Mouse (Mus musculus) midbrain, embryonic 11.5 days (tissue): ENCODE measurements around the gene Gm572. TPM values are rescaled to one million over a fixed set of nuclear protein-coding genes. Genes with fewer than 3 reads are reported as not detected.

Experiments
- ATAC-seq: fragments of 200-750 bp; cut with Nextera tagmentation; 2 replicates; pipeline ENCODE4 v1.8.0; 2017; ENCODE audit warnings: moderate TSS enrichment, moderate library complexity; ENCODE audit not compliant: low FRiP score
- DNase-seq: peaks from one replicate; pipeline ENCODE4 v3.0.0; 2015; ENCODE audit warnings: low spot score; ENCODE audit errors: missing footprints
- H3K27ac ChIP-seq: fragments of 300-500 bp; sonication (generic); 2 replicates; pipeline ENCODE4 v1.5.1; 2014; ENCODE audit warnings: low read depth, low read length
- H3K27me3 ChIP-seq: fragments of 300-500 bp; sonication (generic); 2 replicates; pipeline ENCODE4 v1.6.1; 2014; ENCODE audit warnings: mild to moderate bottlenecking, low read length, moderate library complexity, mixed read lengths; ENCODE audit not compliant: control insufficient read depth, insufficient read depth
- H3K36me3 ChIP-seq: fragments of 300-500 bp; sonication (generic); 2 replicates; pipeline ENCODE4 v1.6.1; 2014; ENCODE audit warnings: mild to moderate bottlenecking, low read length, moderate library complexity, mixed read lengths; ENCODE audit not compliant: control insufficient read depth, insufficient read depth
- H3K4me1 ChIP-seq: fragments of 300-500 bp; sonication (generic); 2 replicates; pipeline ENCODE4 v1.6.1; 2014; ENCODE audit warnings: low read length; ENCODE audit not compliant: control insufficient read depth, insufficient read depth
- H3K4me2 ChIP-seq: fragments of 300-500 bp; sonication (generic); 2 replicates; pipeline ENCODE4 v1.6.1; 2014; ENCODE audit warnings: mild to moderate bottlenecking, moderate library complexity
- H3K4me3 ChIP-seq: fragments of 300-500 bp; sonication (generic); 2 replicates; pipeline ENCODE4 v1.5.1; 2014; ENCODE audit warnings: low read depth, low read length
- H3K9ac ChIP-seq: fragments of 300-500 bp; sonication (generic); 2 replicates; pipeline ENCODE4 v1.6.1; 2014; ENCODE audit warnings: low read length
- H3K9me3 ChIP-seq: fragments of 300-500 bp; sonication (generic); 2 replicates; pipeline ENCODE4 v1.6.1; 2016; ENCODE audit warnings: low read length; ENCODE audit not compliant: control insufficient read depth
- WGBS: fragments of 180-500 bp; shearing (Covaris S2); extraction: QIAGEN DNeasy Blood & Tissue Kit; methylation state at CpG from one replicate; pipeline ENCODE4 v1.1.7; 2014; 5-methylcytosine and 5-hydroxymethylcytosine counted together
- polyA plus RNA-seq: library from polyadenylated mRNA; unstranded; fragments of >200 nt; fragmentation: Nextera tagmentation; extraction: Ambion mirVana; gene quantifications from 2 replicates; pipeline ENCODE4 v1.2.1, GENCODE M21; 2014

Gm572 gene
- polyA plus RNA-seq, 1 experiment from 2014 or later, result not detected

DNA sequence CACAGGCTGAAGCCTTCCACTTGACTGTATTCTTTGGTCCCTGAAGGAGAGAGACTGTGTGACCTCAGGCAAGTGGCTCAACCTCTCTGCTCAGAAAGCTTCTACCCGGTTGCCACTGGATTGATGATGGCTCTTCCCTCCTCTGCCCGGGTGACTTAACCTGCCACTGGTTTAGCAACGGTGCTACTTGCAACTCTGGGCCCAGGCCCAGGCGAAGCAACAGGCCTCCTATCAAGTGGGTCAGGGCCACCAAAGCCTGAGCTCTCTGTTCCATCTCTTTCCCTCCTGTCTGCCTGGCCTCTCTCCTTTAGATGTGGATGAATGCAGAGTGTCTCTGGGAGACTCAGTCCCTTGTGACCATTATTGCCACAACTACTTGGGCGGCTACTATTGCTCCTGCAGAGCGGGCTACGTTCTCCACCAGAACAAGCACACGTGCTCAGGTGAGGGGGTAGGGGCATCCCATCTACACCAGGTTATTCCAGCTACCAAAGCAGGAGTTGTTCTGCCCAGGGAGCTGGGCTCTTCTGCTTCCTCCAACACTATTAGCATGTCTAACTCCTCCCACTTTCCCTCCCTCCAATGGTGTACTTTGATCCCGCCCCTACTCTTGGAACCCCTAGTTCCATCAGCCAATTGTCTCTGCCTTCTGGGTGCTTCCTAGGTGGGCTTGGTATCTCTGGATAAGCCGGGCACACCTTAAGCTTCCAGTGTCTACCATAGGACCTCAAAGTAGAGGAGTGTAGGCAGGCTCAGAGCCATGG is 39.6 kb upstream of the Gm572 start:
- Histone ChIP-seq H3K27ac (no peak overlapping the region), H3K36me3 (peaks cover 2% of the 10 kb centered on the region; the same call in 1 of the 2 replicates), H3K4me3 (no peak overlapping the region), H3K4me2 (no peak overlapping the region), H3K9me3 (no peaks in the 10 kb centered on the region), H3K27me3 (no peaks in the 10 kb centered on the region), H3K4me1 (no peaks in the 10 kb centered on the region), H3K9ac (no peak overlapping the region; the same call in 1 of the 2 replicates)
- ATAC-seq (no peak; the same call in 1 of the 2 replicates), DNase-seq (no peak)
- 70% methylated on average over 10 of the region's 10 CpGs for WGBS

DNA sequence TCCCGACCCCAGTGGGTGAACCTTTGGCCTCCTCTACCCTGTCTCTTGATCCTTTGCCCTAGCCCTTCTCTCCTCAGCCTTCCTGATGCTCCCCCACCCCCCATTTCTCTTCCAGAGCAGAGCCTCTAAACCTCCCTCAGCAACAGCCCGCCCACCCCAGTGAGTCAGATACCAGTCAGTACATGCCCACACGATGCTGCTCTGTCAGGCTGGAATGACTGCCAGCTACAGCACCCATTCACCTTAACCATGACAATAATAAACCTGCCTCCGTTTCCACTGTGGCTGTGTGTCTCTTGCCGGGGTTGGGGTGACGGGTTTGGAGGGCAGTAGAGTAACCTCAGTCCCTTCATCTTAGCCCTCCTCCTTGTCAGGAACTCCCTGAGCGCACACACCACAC is 39.0 kb upstream of the Gm572 start:
- H3K4me2 ChIP-seq, result no peak overlapping the region
- H3K4me3 ChIP-seq, result no peak overlapping the region
- ATAC-seq (no peak), DNase-seq (no peak)
- no peaks in the 10 kb centered on the region for H3K27me3 ChIP-seq
- WGBS, result 78% methylated on average over 7 of the region's 7 CpGs
- no peaks in the 10 kb centered on the region for H3K36me3 ChIP-seq
- H3K9me3 ChIP-seq, result no peaks in the 10 kb centered on the region
- no peak overlapping the region for H3K9ac ChIP-seq
- no peak overlapping the region for H3K27ac ChIP-seq
- H3K4me1 ChIP-seq, result no peaks in the 10 kb centered on the region

- Histone ChIP-seq H3K36me3 (no peaks in the 10 kb centered on the region), H3K4me3 (no peak overlapping the region), H3K4me1 (no peaks in the 10 kb centered on the region), H3K27me3 (no peaks in the 10 kb centered on the region), H3K4me2 (no peak overlapping the region), H3K27ac (no peak overlapping the region), H3K9ac (no peak overlapping the region), H3K9me3 (no peaks in the 10 kb centered on the region)
- 90% methylated on average over 3 of the region's 3 CpGs for WGBS
- peak; percentile 44; the same call in 1 of the 2 replicates for ATAC-seq
- DNase-seq, result no peak
Measured at GRCm38 (mm10) chr4:148604541-148605165, 38.5 kb upstream of the Gm572 start.

DNA sequence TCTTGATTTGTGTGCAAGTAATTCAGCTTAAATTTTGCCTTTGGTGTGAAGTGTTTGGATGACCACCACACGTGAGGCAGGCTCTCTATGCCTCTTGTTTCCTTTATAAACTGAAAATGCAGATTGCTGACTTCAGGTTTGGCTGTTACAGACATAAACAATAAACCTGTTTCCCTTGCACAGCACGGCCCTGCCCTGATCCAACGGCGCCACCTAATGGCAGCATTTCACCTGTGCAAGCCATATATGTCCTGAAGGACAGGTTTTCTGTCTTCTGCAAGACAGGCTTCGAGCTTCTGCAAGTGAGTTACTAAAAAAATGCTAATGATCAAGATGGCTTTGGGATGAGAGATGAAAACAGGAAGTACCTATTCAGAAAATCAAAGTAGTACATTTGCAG is 35.4 kb upstream of the Gm572 start:
- no peaks in the 10 kb centered on the region for H3K4me1 ChIP-seq
- DNase-seq, result no peak
- no peaks in the 10 kb centered on the region for H3K9me3 ChIP-seq
- H3K27ac ChIP-seq, result no peak overlapping the region
- 28% methylated on average over 5 of the region's 5 CpGs for WGBS
- no peak overlapping the region for H3K4me3 ChIP-seq
- H3K4me2 ChIP-seq, result no peak overlapping the region
- no peak for ATAC-seq
- H3K9ac ChIP-seq, result no peak overlapping the region
- H3K36me3 ChIP-seq, result no peaks in the 10 kb centered on the region
- H3K27me3 ChIP-seq, result no peaks in the 10 kb centered on the region

GRCm38 (mm10) chr4:148609805-148610204 is 33.3 kb upstream of the Gm572 start:
- H3K4me3 ChIP-seq, result no peak overlapping the region
- no peak for DNase-seq
- WGBS, result 93% methylated on average over 5 of the region's 5 CpGs
- H3K27ac ChIP-seq, result no peak overlapping the region
- no peak for ATAC-seq
- no peaks in the 10 kb centered on the region for H3K27me3 ChIP-seq
- H3K36me3 ChIP-seq, result peaks cover 6% of the 10 kb centered on the region; the same call in 1 of the 2 replicates
- H3K4me2 ChIP-seq, result no peak overlapping the region
- no peak overlapping the region for H3K9ac ChIP-seq
- no peaks in the 10 kb centered on the region for H3K9me3 ChIP-seq
- no peaks in the 10 kb centered on the region for H3K4me1 ChIP-seq

GRCm38 (mm10) chr4:148610631-148611364 is 32.3 kb upstream of the Gm572 start:
- no peak overlapping the region for H3K4me2 ChIP-seq
- no peaks in the 10 kb centered on the region for H3K9me3 ChIP-seq
- H3K27ac ChIP-seq, result no peak overlapping the region
- 78% methylated on average over 5 of the region's 5 CpGs for WGBS
- no peak for DNase-seq
- H3K9ac ChIP-seq, result no peak overlapping the region
- ATAC-seq, result no peak
- H3K4me1 ChIP-seq, result no peaks in the 10 kb centered on the region
- no peaks in the 10 kb centered on the region for H3K27me3 ChIP-seq
- H3K36me3 ChIP-seq, result peaks cover 6% of the 10 kb centered on the region; the same call in 1 of the 2 replicates
- H3K4me3 ChIP-seq, result no peak overlapping the region

DNA sequence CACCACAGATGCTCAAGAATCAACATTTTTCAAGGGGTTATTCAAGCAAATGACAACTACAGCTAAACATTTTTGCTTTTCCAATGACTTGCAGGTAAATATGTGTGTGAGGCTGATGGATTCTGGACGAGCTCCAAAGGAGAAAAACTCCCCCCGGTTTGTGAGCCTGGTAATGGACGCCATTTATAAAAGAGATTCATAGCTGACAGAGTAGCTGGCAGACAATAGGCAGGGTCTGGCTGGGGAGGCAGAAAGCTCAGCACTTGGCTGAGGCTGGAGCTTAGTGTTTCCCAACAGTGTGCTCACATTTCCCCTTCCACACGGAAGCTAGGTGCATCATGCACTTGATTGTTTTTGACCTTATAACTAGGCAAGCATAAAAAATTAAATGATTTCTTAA is 30.6 kb upstream of the Gm572 start:
- no peak overlapping the region for H3K9ac ChIP-seq
- ATAC-seq (no peak), DNase-seq (no peak)
- no peaks in the 10 kb centered on the region for H3K4me1 ChIP-seq
- H3K4me3 ChIP-seq, result no peak overlapping the region
- H3K27me3 ChIP-seq, result no peaks in the 10 kb centered on the region
- no peak overlapping the region for H3K27ac ChIP-seq
- 82% methylated on average over 4 of the region's 4 CpGs for whole genome bisulfite sequencing
- no peaks in the 10 kb centered on the region for H3K9me3 ChIP-seq
- no peak overlapping the region for H3K4me2 ChIP-seq
- H3K36me3 ChIP-seq, result peaks cover 6% of the 10 kb centered on the region; the same call in 1 of the 2 replicates

GRCm38 (mm10) chr4:148613738-148614137 is 29.4 kb upstream of the Gm572 start:
- H3K4me1 ChIP-seq, result no peaks in the 10 kb centered on the region
- H3K4me2 ChIP-seq, result no peak overlapping the region
- peaks cover 13% of the 10 kb centered on the region; the same call in 1 of the 2 replicates for H3K36me3 ChIP-seq
- H3K4me3 ChIP-seq, result no peak overlapping the region
- 80% methylated on average over 9 of the region's 9 CpGs for WGBS
- H3K9ac ChIP-seq, result no peak overlapping the region
- no peak overlapping the region for H3K27ac ChIP-seq
- no peaks in the 10 kb centered on the region for H3K9me3 ChIP-seq
- no peak for DNase-seq
- H3K27me3 ChIP-seq, result no peaks in the 10 kb centered on the region
- no peak for ATAC-seq

GRCm38 (mm10) chr4:148619805-148620204 is 23.3 kb upstream of the Gm572 start:
- H3K36me3 ChIP-seq, result peaks cover 46% of the 10 kb centered on the region
- no peaks in the 10 kb centered on the region for H3K9me3 ChIP-seq
- no peak overlapping the region for H3K27ac ChIP-seq
- no peaks in the 10 kb centered on the region for H3K27me3 ChIP-seq
- H3K9ac ChIP-seq, result no peak overlapping the region
- ATAC-seq, result no peak
- DNase-seq, result no peak
- 87% methylated on average over 1 of the region's 1 CpGs for WGBS
- H3K4me3 ChIP-seq, result no peak overlapping the region
- 0 out of 2 replicates have a peak, but pooled peaks cover under 1% of the 10 kb centered on the region for H3K4me1 ChIP-seq
- no peak overlapping the region for H3K4me2 ChIP-seq
